Mouse (Mus musculus): ENCODE measurements around the gene Slbp.

The Slbp gene

GRCm38 (mm10) chr5:33681044-33681443, 28.7 kb upstream of the Slbp start:
- no peak for DNase-seq (ENCODE audit: low spot score)

DNA sequence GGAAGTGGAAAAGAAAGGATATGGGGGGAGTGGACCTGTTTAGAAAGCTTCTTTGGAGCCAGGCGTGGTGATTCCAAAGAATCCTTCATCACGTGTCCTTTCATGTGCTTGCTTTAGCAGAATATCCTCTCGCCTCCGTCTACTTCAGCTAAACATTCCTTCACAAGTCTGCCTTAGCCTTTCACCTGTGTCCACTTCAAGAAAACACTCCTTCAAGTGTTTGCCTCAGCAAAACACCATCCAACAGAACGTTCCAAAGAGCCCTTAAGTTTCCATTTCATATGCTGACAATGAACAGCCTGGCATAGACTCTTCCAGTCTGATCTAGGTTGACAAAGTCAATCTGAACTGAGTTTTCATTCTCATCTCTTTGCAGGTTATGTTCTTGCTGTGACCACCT, 25.9 kb upstream of the Slbp start:
- no peak for DNase-seq (ENCODE audit: low spot score)

- peak; percentile 42 for DNase-seq (ENCODE audit: low spot score)
These were observed 23.6 kb upstream of the Slbp start for GRCm38 (mm10) chr5:33675964-33676363.

- peak; percentile 53 for DNase-seq (ENCODE audit: low spot score)
These were observed 22.1 kb upstream of the Slbp start for GRCm38 (mm10) chr5:33674439-33674838.

GRCm38 (mm10) chr5:33671659-33672058, 19.3 kb upstream of the Slbp start:
- DNase-seq (ENCODE audit: low spot score): no peak

GRCm38 (mm10) chr5:33668223-33668622, 15.8 kb upstream of the Slbp start:
- DNase-seq (ENCODE audit: low spot score): no peak

DNA sequence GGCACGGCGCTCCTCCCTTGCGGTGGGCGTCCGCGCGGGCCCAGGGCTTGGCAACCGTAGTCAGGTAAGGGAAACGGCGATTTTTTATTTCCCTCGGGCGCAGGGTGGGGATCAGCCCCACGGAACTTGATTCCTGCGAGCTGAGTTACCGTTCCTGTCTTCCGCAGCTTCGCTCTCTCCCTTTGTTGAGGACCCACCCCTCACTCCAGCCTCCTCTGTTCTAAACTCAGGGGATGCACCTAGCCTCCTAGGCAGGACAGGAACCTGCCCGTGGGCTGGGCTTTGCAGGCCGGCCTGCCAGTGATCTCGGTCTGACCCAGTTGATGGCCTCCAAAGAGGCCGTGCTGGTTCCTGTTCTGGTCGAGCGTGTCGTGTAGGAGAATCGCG, 6.3 kb upstream of the Slbp start:
- no peak for DNase-seq (ENCODE audit: low spot score)

- DNase-seq (ENCODE audit: low spot score): peak; percentile 97
These were observed 5.7 kb upstream of the Slbp start, which contains the start of the genes Tacc3 and Tmem129 for GRCm38 (mm10) chr5:33657787-33658663. Gene Tacc3 (plus strand): TSS chr5:33658128. Gene Tmem129 (minus strand): TSS chr5:33658416.

GRCm38 (mm10) chr5:33657251-33657786, 4.9 kb upstream of the Slbp start:
- DNase-seq (ENCODE audit: low spot score): no peak

DNA sequence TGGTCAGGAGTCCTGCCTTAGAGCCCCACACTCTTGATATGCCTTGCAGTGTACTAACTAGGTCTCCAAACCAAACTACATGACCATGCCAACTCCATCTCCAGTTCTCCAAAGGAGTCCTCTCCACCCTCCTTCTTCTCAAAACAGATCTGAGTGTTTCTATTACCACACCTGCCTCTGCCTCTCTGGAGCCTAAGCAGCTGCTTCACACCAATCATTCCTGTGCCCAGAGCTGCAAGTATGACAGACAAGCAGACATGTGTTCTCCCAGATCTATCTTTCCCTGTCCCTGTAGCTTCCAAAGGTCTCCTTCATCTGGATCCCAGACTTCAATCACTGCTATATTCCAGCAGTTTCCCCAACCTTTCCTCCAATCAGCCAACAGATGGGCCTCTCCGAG, 4.4 kb upstream of the Slbp start:
- DNase-seq (ENCODE audit: low spot score): no peak

DNA sequence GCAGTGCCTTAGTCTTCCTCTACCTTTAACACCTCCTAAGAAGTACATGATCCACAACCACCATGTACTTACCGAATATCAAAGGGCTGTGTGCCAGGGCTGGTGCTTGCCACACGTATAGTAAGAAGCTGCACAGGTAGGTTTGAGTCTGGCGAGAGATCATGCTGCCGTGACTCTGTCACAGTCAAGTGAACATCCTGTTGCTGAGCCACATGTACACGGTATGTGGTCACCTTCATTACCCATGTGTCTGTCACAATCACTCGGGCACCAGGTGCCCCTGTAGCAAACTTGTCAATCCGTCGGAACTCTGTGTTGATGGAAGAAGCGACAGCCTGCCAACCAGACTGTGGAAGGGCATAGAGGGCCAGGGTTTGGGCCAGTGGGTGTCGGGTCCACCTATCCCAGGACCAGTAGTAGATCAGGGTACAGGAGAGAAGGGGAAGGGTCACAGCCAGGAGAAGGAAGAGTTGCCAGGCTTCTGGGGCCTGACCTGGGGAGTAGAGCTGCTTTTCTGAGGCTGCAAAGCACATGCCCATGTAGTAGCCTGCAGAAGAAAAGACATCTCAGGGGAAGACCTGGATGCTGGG, 3.0 kb upstream of the Slbp start:
- no peak for DNase-seq (ENCODE audit: low spot score)

DNA sequence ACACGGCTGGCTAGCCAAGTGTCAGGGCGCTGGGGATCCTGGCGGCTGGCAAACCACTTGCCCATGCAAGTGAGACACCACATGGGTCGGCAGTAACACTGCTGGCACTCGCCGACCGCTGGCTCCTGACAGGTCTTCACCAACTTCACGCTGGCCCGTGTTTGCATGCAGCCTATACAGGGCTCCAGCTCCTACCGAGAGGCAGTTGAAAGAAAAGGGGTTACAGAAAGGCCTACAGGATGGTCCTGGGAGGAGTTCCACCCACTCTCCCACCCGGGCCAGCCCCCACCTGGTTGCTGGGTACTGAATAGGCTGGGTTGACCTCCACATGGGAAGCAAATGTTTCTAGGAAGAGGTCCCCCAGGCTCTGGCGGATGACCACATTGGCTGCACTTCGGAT, 2.0 kb upstream of the Slbp start:
- DNase-seq (ENCODE audit: low spot score): no peak

GRCm38 (mm10) chr5:33652783-33653173, 404 bp upstream of the Slbp start:
- DNase-seq (ENCODE audit: low spot score): no peak

DNA sequence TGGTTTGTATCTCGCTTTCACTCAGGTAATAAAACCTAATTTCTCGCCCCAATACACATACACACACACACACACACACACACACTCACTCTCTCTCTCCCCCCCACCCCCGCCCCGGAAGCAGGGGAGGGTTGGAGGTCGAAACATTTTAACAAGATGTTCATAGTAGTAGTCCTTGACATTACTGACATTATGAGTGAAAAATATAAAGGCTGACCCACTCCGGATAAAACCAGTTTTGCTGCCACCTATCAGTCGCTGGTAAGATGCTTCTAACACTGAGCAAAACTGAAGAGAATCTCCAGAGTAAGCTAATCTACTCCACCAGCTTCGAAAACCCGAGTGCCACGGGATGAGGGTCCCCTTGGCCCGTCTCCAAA, 843 bp downstream of the Slbp start:
- DNase-seq (ENCODE audit: low spot score): no peak

DNA sequence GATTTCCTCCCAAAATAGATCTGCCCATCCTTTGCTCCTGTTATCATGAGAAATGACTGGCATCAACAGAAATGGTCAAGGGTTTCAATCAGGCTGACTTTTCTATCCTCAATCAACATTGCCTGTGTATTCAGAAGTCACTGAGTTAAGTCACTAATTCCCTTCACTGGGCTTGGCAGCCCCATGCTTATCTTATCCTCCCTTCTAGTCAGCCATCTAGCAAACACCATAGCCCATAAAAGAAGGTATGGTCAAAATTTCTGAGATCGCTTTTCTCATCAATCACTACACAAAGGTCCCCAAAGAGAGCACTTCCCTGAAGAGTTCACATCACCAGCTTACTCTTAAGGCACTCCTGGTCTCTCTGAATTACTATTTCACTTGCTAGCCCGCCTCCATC, 1.4 kb downstream of the Slbp start:
- no peak for DNase-seq (ENCODE audit: low spot score)

DNA sequence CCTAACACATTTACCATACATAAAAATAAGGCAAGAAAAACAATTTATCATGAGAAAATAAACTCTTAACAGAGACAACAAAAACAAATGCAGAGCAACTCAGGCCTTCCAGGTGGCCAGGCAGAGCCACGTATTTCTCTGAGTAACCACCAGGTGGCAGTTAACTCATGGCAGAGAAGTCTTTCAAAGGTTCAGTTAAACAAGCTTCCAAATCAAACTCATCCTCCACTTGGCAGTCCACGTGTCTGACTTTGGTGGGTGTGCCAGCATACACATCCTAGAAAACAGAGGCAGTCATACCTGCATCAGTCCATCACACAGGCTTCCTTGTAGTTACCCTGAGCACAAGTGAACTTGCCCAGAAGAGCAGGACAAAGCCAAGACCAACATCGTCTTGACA, 11.7 kb downstream of the Slbp start:
- DNase-seq (ENCODE audit: low spot score): no peak

DNA sequence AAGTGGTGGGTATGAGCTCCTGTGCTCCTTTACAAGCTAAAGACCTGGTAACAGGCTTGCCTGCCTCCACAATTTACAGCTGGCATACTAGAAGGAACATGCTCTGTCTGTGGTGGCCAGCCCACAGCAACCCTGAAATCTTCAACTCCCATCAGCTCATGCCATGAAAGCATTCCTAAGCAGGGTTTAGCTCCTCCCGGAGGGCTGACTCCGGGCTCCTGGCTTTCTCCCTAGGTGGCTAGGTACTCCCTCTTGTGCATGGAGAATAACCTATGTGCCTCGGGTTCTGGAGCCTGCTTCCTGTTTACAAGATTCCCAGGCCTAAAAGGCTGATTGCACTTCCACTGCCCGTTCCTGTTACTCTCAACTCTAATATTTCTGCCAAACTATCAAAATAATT, 13.5 kb downstream of the Slbp start:
- DNase-seq (ENCODE audit: low spot score): no peak

DNA sequence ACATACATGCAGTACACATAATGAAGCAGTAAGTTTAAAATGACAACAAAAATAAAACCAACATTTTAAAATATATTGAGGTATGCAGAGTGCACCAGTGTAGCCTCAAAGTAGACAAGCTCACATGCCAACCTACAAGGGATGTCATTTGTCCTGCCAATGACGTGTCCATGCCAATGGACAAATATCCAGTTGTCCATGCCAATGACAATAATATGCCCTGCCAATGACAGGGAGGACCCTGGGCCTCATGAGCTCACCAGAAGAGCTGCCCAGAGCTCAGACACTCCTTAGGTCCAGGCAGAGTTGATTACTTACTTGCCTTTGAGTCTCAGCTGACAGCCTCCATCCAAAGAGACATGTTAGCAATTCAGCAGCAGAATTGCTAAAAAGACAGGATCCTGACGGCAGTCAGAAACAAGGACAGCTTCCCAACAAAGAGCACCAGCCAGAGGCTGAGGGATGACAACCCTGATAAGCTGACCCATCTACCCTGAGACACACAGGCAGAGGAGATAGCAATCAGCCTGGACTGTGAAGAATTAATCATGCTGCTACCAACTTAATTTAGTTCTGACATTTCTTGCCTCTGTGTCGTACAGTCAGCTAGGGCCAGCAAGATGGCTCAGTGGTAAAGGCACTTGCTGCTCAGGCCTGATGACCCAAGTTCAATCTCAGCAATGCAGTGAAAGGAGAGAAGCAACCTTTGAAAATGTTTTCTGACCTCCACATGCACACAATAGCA, 14.6 kb downstream of the Slbp start:
- no peak for DNase-seq (ENCODE audit: low spot score)

- no peak for DNase-seq (ENCODE audit: low spot score)
These were observed 17.0 kb downstream of the Slbp start for GRCm38 (mm10) chr5:33635361-33635760.

DNA sequence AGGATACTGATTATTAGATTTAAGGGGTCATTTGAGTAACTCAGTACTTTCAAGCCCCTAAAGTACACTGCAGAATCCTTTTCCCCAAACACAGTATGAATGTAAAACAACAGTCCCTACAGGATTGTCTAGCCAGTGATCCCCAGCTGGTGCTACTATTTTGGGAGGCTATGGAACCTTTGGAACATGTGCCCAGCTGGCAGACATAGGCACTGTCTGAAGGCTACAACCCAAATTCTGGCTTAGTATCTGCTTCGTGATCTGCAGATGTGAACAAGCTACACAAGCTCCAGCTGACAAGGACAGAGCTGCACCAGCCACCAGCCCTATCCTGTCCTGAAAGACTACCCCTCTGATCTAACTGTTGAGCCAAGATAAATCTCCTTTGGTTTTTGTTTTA, 19.8 kb downstream of the Slbp start:
- DNase-seq (ENCODE audit: low spot score): no peak

DNA sequence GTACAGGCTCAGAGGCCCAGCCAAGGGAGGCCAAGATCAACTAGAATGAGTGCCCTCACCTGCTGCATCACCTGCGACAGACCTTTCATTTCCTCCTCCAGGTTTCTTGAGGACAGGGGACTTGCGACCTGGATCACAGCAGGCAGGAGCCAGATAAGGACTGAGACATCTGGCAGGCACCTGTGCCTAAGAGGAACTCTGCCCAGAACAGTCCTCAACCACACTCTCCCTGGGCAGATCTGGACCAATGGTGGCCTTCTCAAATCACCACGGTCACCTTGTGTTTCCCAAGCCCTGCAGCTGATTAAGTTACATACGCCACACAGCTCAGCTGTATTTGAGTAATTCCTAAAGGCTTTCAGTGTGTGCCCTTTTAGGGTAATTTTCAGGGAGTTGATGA, 21.8 kb downstream of the Slbp start:
- no peak for DNase-seq (ENCODE audit: low spot score)

GRCm38 (mm10) chr5:33630061-33630460, 22.3 kb downstream of the Slbp start:
- DNase-seq (ENCODE audit: low spot score): no peak
